8 mouse cellular contexts compared by ENCODE assay signal in the genomic region with DNA sequence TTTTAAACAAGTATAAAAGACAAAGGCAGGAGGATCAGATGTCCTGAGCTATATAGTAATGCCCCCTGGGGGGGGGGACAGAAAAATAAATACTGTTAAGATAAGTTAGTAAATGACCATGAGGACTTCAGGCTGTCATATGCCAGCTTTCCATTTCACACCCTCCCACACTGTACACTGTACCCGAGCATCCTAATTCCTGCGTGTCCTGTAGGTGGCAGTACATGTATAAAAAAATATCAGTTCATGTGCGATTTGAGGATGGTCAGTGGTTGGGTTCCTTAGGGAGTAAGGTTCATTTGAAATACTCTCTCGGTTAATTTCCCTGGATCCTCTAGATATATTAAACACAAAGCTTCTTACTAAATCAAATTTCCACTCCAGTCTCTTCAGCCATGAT. TPM values are rescaled to one million over a fixed set of nuclear protein-coding genes. Genes with fewer than 3 reads are reported as not detected.
DNase-seq lines count a peak whose midpoint lies in the region; ATAC-seq lines count a peak whose summit lies in the region.

No protein-coding gene starts in this region.

- ATAC-seq in common myeloid progenitor, adult 5-6 weeks (replicated peaks; ENCODE audit: low read depth, poor library complexity, severe bottlenecking), result peak; percentile 82
- peak; percentile 91 for ATAC-seq in megakaryocyte progenitor cell, adult 5-6 weeks (replicated peaks; ENCODE audit: poor library complexity)

- intact Hi-C loops in heart, postnatal 25 days (cut with DNase I), result loop anchor here (1.0 to 2.0 kb wide), 2 partner anchors 38 to 144 kb away; no protein-coding TSS in a partner anchor
- intact Hi-C loops in heart, postnatal 36 days (cut with DNase I), result loop anchor here (1.0 to 5.0 kb wide), 3 partner anchors 40 to 144 kb away; no protein-coding TSS in a partner anchor

- DNase-seq in heart, adult 18-20 months, result peak; percentile 51 to 71
- DNase-seq in heart, postnatal 25 days (ENCODE audit: low spot score), result no peak
- peak; percentile 57 for DNase-seq in R1 (ENCODE audit: low read depth, low spot score)
- peak; percentile 41 to 51 for DNase-seq in heart, postnatal 36 days
- DNase-seq in kidney, postnatal 4 days, result peak; percentile 39 to 43
- peak; percentile 62 for DNase-seq in thymus, postnatal 25 days

RNA-seq across cellular contexts. Expression of a gene that starts 29.1 kb away (rescaled TPM):
- 100 to 1,000 TPM; 171 to 180 TPM for total RNA-seq in heart, adult 18-20 months (2021)
- total RNA-seq in heart, postnatal 25 days (2021), result 100 to 1,000 TPM; 150 to 157 TPM
- 326 and 362 TPM in 2 replicates for total RNA-seq in common myeloid progenitor, adult 5-6 weeks (2017)
- 100 to 1,000 TPM; 162 to 167 TPM for total RNA-seq in heart, postnatal 36 days (2021)
- total RNA-seq in megakaryocyte progenitor cell, adult 5-6 weeks (2015), result 372 and 397 TPM in 2 replicates
- 362 TPM in 2 replicates for total RNA-seq in megakaryocyte progenitor cell, adult 5-6 weeks (2017)

RNA-seq across cellular contexts. Expression of a gene that starts 52.1 kb away (rescaled TPM):
- 10 to 100 TPM in 1 of 2 experiments, 1 to 10 TPM in 1; 8.4 to 10.3 TPM for total RNA-seq in heart, adult 18-20 months (2021)
- 1 to 10 TPM; 8.3 to 9.3 TPM for total RNA-seq in heart, postnatal 25 days (2021)
- total RNA-seq in common myeloid progenitor, adult 5-6 weeks (2017), result 26.4 and 32.9 TPM in 2 replicates
- total RNA-seq in heart, postnatal 36 days (2021), result 10 to 100 TPM in 1 of 2 experiments, 1 to 10 TPM in 1; 8.9 to 10.4 TPM
- total RNA-seq in megakaryocyte progenitor cell, adult 5-6 weeks (2015), result 29.9 and 35.3 TPM in 2 replicates
- total RNA-seq in megakaryocyte progenitor cell, adult 5-6 weeks (2017), result 25.2 and 26.0 TPM in 2 replicates

RNA-seq across cellular contexts. Expression of a gene that starts 55.5 kb away (rescaled TPM):
- total RNA-seq in heart, adult 18-20 months (2021), result 10 to 100 TPM in 1 of 2 experiments, 1 to 10 TPM in 1; 9.6 to 10.7 TPM
- total RNA-seq in heart, postnatal 25 days (2021), result 1 to 10 TPM; 9.1 to 9.5 TPM
- 35.7 and 59.6 TPM in 2 replicates for total RNA-seq in common myeloid progenitor, adult 5-6 weeks (2017)
- 10 to 100 TPM in 1 of 2 experiments, 1 to 10 TPM in 1; 10.0 to 12.0 TPM for total RNA-seq in heart, postnatal 36 days (2021)
- total RNA-seq in megakaryocyte progenitor cell, adult 5-6 weeks (2015), result 36.1 and 38.1 TPM in 2 replicates
- total RNA-seq in megakaryocyte progenitor cell, adult 5-6 weeks (2017), result 22.5 and 27.9 TPM in 2 replicates
